In genomic region chr13:29278156-29278555, GRCm38 (mm10) we compare ENCODE assay signal across 19 mouse cellular contexts.
"Had no signal": no experiment of that assay in that cellular context is flagged by ENCODE, and none has a peak within 500 bp of the region (broad histone marks: within the 10 kb centered on the region; RNA-seq: fewer than 3 reads in every experiment).

No protein-coding gene starts in this region.

- H3K27ac ChIP-seq: kidney, embryonic 15.5 days; limb, embryonic 12.5 days; limb, embryonic 15.5 days; liver, embryonic 13.5 days; lung, embryonic 15.5 days; neural tube, embryonic 12.5 days; neural tube, embryonic 15.5 days; stomach, postnatal 0 days had no signal

- H3K27me3 ChIP-seq: kidney, embryonic 15.5 days; limb, embryonic 12.5 days; limb, embryonic 15.5 days; liver, embryonic 13.5 days; lung, embryonic 15.5 days; neural tube, embryonic 12.5 days; neural tube, embryonic 15.5 days had no signal

- H3K36me3 ChIP-seq: kidney, embryonic 15.5 days; limb, embryonic 12.5 days; limb, embryonic 15.5 days; liver, embryonic 13.5 days; lung, embryonic 15.5 days; neural tube, embryonic 12.5 days; neural tube, embryonic 15.5 days had no signal

- H3K9ac ChIP-seq: kidney, embryonic 15.5 days; limb, embryonic 12.5 days; limb, embryonic 15.5 days; liver, embryonic 13.5 days; lung, embryonic 15.5 days; neural tube, embryonic 12.5 days; neural tube, embryonic 15.5 days had no signal

- DNase-seq: kidney, postnatal 10 days; left cerebral cortex, postnatal 4 days; liver, embryonic 13.5 days; lung, postnatal 4 days; midbrain, embryonic 14.5 days; right cerebral cortex, adult 18-20 months; right cerebral cortex, postnatal 14 days; right cerebral cortex, postnatal 4 days; thymus, adult 2 months; thymus, postnatal 25 days had no signal

- H3K4me1 ChIP-seq: liver, embryonic 13.5 days had no signal

- ATAC-seq: intestine, embryonic 16.5 days had no signal

- H3K9me3 ChIP-seq: kidney, embryonic 15.5 days; limb, embryonic 12.5 days; limb, embryonic 15.5 days; liver, embryonic 13.5 days; lung, embryonic 15.5 days; neural tube, embryonic 12.5 days; neural tube, embryonic 15.5 days had no signal

- H3K4me2 ChIP-seq: kidney, embryonic 15.5 days; limb, embryonic 12.5 days; limb, embryonic 15.5 days; liver, embryonic 13.5 days; lung, embryonic 15.5 days; midbrain, embryonic 11.5 days; neural tube, embryonic 12.5 days; neural tube, embryonic 15.5 days had no signal

- H3K4me3 ChIP-seq: kidney, embryonic 15.5 days; limb, embryonic 12.5 days; limb, embryonic 15.5 days; liver, embryonic 13.5 days; lung, embryonic 15.5 days; neural tube, embryonic 12.5 days; neural tube, embryonic 15.5 days had no signal
